Mouse (Mus musculus): ENCODE results near the gene Hjurp.

- TF ChIP-seq EP300 (IDR thresholded peaks at IDR 0.05; ENCODE audit: low read depth in 1 of 2, low read length in 2 of 2) (no peak), CHD2 (IDR thresholded peaks at IDR 0.05; ENCODE audit: low read length) (no peak), POLR2A (IDR thresholded peaks at IDR 0.05; ENCODE audit: control insufficient read depth in 1 of 2, insufficient read depth in 1 of 2, low read depth in 1 of 2, low read length in 2 of 2, poor library complexity in 1 of 2) (no peak)
These were observed 9.7 kb upstream of the Hjurp start for GRCm38 (mm10) chr1:88286887-88287696.
